Mouse (Mus musculus) ovary, adult 18-20 months (tissue): ENCODE data around the gene Ehd3.
"Not testable (repeated sequence)": the region's sequence is repeated elsewhere in the genome, so short reads cannot be mapped to it uniquely, and the experiment has no call there.

Source experiments
- DNase-seq: peaks from one replicate; pipeline ENCODE4 v3.0.0; 2022; ENCODE audit warnings: low spot score, mixed read lengths

Ehd3 gene

GRCm38 (mm10) chr17:73826106-73826505, 22.2 kb downstream of the Ehd3 start:
- DNase-seq = no peak

- DNase-seq = no peak
These were observed 23.5 kb downstream of the Ehd3 start for GRCm38 (mm10) chr17:73827446-73827845.

GRCm38 (mm10) chr17:73830511-73830910, 26.6 kb downstream of the Ehd3 start:
- DNase-seq = no peak

GRCm38 (mm10) chr17:73831427-73831826, 27.5 kb downstream of the Ehd3 start:
- no peak for DNase-seq

GRCm38 (mm10) chr17:73832901-73833300, 29.0 kb downstream of the Ehd3 start:
- DNase-seq = no peak

- no peak for DNase-seq
These were observed 29.5 kb downstream of the Ehd3 start for GRCm38 (mm10) chr17:73833474-73833873.

- DNase-seq = no peak
These were observed 32.7 kb downstream of the Ehd3 start for GRCm38 (mm10) chr17:73836601-73837000.

GRCm38 (mm10) chr17:73837244-73837643, 33.3 kb downstream of the Ehd3 start:
- DNase-seq = no peak

GRCm38 (mm10) chr17:73839086-73839835, 35.3 kb downstream of the Ehd3 start:
- no peak for DNase-seq

GRCm38 (mm10) chr17:73839876-73840275, 35.9 kb downstream of the Ehd3 start:
- DNase-seq = not testable (repeated sequence)

GRCm38 (mm10) chr17:73842963-73843362, 39.0 kb downstream of the Ehd3 start:
- no peak for DNase-seq

- DNase-seq = no peak
These were observed 41.7 kb downstream of the Ehd3 start for GRCm38 (mm10) chr17:73845632-73846031.

GRCm38 (mm10) chr17:73847399-73847798, 43.5 kb downstream of the Ehd3 start:
- DNase-seq = no peak

- no peak for DNase-seq
These were observed 49.1 kb downstream of the Ehd3 start for GRCm38 (mm10) chr17:73853041-73853440.

GRCm38 (mm10) chr17:73853717-73854116, 49.8 kb downstream of the Ehd3 start:
- DNase-seq = no peak

- no peak for DNase-seq
These were observed 65.2 kb downstream of the Ehd3 start for GRCm38 (mm10) chr17:73869008-73869685.

GRCm38 (mm10) chr17:73870956-73871605, 67.1 kb downstream of the Ehd3 start:
- DNase-seq = no peak

- no peak for DNase-seq
These were observed 71.3 kb downstream of the Ehd3 start for GRCm38 (mm10) chr17:73875268-73875667.

- DNase-seq = no peak
These were observed 71.7 kb downstream of the Ehd3 start for GRCm38 (mm10) chr17:73875674-73876073.

GRCm38 (mm10) chr17:73879262-73879916, 75.5 kb downstream of the Ehd3 start:
- DNase-seq = no peak

GRCm38 (mm10) chr17:73880286-73880685, 76.4 kb downstream of the Ehd3 start:
- DNase-seq = no peak

- no peak for DNase-seq
These were observed 77.4 kb downstream of the Ehd3 start for GRCm38 (mm10) chr17:73881295-73881694.
